Mouse (Mus musculus) bone marrow macrophage, adult 2 months (primary cell): ENCODE measurements at regions not wholly inside any gene's neighbourhood (a gene's known extent, or its start where the extent isn't known, plus 50 kb on each side); places are given as distances from the start of the nearest gene placed in this dataset.

Experiments
- CTCF ChIP-seq: IDR thresholded peaks from 2 replicates; pipeline ENCODE4 v1.5.1; 2012; ENCODE audit warnings: low read depth, mild to moderate bottlenecking, low read length, moderate library complexity
- POLR2A ChIP-seq: IDR thresholded peaks from 2 replicates; pipeline ENCODE4 v1.6.1; 2012; ENCODE audit warnings: mild to moderate bottlenecking, low read depth, low read length, borderline replicate concordance

DNA sequence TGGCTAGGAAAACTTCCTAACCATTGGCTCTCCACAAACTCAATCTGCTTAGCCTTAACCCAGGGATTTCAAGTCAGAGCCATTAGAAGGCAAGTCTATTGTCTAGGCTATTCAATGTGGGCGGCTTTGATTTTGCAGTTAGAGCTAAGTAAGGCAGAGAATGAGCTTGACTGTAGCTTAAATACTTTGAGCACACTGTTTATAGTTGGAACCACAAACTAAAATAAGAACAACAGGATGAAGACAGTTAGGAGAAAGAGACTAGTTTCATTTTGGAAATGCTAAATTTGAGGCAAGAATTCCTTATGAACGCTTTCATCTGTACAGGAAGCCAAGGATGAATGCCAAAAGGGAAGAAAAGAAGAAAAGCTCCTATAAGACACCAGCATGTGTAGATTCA lies 1225.3 kb downstream of the Diaph3 start:
- TF ChIP-seq POLR2A (no peak), CTCF (no peak)
